Mouse (Mus musculus) cerebellum, adult 2 months (tissue): Measurements from ENCODE around the gene Ovca2.

Experiments used
- CTCF ChIP-seq: fragments of 200-500 bp; IDR thresholded peaks from 2 replicates; pipeline ENCODE4 v1.5.1; 2011; ENCODE audit warnings: low read depth, mild to moderate bottlenecking, control low read depth, low read length, moderate library complexity, borderline replicate concordance; ENCODE audit not compliant: insufficient read depth
- POLR2A ChIP-seq: fragments of 200-500 bp; IDR thresholded peaks from 2 replicates; pipeline ENCODE4 v1.6.1; 2011; ENCODE audit warnings: low read length, control low read depth, borderline replicate concordance; ENCODE audit not compliant: insufficient read depth

- no peak for TF ChIP-seq CTCF
- TF ChIP-seq POLR2A = no peak
Observed at GRCm38 (mm10) chr11:75129481-75129880, 49.2 kb downstream of the Ovca2 start.
